Mouse (Mus musculus) adrenal gland, adult 18-20 months (tissue): ENCODE data around the gene Lrrc4b. TPM values are rescaled to one million over a fixed set of nuclear protein-coding genes. Genes with fewer than 3 reads are reported as not detected.

Experiments
- DNase-seq, 2 experiments: peaks; one replicate each; pipeline ENCODE4 v3.0.0; 2021 to 2022; ENCODE audit warnings: low spot score in 2 of 2
- long read RNA-seq, 2 experiments: library from polyadenylated mRNA; stranded (forward); transcript quantifications; one replicate each; pipeline ENCODE4 v2.0.0; 2021
- total RNA-seq, 2 experiments: library from RNA; stranded (reverse); gene quantifications; 1 replicate in 1 of 2; 2 replicates in 1 of 2; pipeline ENCODE4 v1.2.3; 2021

Gene Lrrc4b
- total RNA-seq: 1 to 10 TPM; 5.0 to 7.3 TPM
- long read RNA-seq, experiment 1, partial matches to known transcripts: 1 of 2 reads
- long read RNA-seq, experiment 1, other reads (novel, unspliced or antisense): 0 of 2 reads
- long read RNA-seq, experiment 2, partial matches to known transcripts: 6 of 9 reads
- long read RNA-seq, experiment 2, other reads (novel, unspliced or antisense): 2 of 9 reads

- DNase-seq: no peak
These were observed at the start of gene Lrrc4b for GRCm38 (mm10) chr7:44428968-44429521. Gene Lrrc4b (plus strand): TSS chr7:44429018.

DNA sequence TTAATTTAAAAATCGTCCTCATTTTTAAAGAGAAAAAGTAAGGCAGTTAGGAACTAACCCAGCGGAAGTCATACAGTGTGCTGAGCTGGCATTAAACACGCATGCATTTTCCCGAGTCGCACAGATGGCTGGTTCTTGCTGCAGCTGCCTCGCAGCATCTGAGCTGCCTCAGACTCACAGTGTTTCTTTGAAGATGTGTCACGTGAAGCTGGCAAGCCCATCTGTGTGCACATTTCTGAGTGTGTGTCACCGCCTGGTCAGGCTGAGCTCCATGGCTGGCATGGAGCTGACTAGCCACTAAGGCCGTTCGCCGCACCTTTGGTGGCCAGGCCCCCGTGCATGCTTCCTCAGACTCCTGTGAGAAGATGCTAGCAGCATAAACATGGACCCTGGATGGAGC, 46.3 kb upstream of the Lrrc4b start:
- no peak for DNase-seq

DNA sequence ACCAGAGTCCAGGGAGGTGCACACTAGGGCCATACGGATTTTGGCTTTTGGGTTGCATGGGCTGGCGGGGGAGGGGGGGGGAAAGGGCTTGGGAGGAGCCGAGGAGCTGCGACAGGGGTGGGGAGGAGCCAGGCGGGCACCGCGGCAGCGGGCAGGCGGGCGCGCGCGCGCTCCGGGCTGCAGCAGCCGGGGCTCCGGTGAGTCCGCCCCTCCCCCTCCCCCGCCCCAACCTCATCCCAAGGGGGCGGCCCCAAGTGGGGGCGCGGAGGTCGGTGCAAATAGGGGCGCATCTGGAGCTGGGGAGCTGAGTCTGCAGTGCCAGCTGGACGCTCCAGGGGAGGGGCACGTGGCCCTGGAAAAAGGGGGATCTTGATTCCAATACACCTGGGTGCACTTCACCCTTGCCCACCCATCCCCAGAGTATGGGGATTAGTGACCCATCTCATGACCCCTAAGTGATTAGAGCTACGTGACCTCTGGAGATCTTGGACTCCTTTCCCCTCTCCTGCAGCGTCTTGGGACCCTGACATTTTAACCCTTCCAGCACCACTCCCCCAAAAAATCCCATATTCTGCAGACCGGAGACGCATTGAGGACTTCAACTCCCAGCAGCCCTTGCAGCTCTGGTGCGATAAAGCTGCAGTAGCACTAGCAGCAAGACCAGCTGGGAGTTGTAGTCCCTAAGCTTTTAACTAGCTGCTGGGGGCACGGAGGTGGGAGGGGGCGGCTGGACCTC, 44.7 kb upstream of the Lrrc4b start, which contains the start of gene Syt3:
TSS of gene Syt3 (plus strand) at position 123 of the 736 bp plus-strand sequence.
- DNase-seq: peak; percentile 54 to 55

DNA sequence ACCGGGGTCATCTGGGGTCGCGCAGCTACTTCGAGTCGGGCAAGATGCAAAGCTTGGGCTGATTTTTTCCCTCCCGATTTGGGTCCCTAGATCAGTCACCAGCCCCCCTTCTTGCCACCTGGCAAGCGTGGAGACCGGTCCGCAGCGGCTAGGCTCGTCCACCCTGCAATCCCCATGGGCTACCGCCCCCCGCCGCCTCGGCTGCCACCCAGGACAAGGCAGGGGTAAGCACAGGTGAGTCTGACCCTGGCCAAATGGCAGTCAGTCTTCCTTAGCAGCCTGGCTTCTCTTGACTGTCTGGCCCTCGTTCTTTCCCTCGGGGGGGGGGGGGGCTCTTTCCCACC, 44.1 kb upstream of the Lrrc4b start:
- no peak for DNase-seq

- DNase-seq: no peak
These were observed 43.1 kb upstream of the Lrrc4b start, which contains the start of gene 1700008O03Rik for GRCm38 (mm10) chr7:44385720-44386119. Gene 1700008O03Rik (minus strand): TSS chr7:44385820.

GRCm38 (mm10) chr7:44391831-44392230, 37.0 kb upstream of the Lrrc4b start:
- DNase-seq: no peak

DNA sequence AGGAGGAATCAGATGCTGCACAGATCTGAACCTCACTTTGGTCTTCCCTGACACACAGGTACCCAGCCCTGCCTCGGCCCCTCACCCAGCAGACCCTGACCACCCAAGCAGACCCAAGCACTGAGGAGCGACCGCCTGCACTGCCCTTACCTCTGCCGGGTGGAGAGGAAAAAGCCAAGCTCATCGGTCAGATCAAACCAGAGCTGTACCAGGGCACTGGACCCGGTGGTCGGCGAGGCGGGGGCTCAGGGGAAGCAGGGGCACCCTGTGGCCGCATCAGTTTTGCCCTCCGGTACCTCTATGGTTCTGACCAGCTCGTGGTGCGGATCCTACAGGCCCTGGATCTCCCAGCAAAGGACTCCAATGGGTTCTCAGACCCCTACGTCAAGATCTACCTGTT, 36.5 kb upstream of the Lrrc4b start:
- DNase-seq: no peak

DNA sequence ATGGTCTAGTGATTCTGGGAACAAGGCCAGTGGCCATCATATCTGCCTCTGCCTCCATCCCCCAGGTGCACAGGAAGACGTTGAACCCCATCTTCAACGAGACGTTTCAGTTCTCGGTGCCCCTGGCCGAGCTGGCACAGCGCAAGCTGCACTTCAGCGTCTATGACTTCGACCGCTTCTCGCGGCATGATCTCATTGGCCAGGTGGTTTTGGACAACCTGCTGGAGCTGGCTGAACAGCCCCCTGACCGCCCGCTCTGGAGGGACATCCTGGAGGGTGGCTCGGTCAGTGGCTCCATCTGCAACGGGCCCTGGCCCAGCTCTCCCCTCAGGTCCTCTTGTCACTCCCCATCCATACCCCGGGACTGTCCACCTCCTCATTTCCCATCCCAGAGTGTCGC, 35.5 kb upstream of the Lrrc4b start:
- no peak for DNase-seq

DNA sequence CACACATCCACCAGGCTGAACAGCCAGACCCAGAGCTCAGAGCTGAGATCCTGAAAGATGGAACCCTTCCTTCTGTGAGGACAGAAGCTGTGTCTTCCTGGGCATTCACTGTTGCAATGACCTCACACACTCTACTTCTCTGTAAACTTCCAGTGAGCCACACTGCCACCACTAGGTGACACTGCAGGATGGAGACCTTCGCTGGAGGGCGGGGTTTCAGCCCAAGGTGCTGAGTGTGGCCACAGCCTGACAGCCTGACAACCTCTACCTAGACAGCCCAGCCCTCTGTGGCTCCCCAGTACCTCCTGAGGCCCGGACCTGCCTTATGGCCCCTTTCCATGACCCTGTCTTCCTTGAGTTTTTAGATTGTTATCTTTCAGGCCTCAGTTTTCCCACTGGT, 30.2 kb upstream of the Lrrc4b start:
- no peak for DNase-seq

DNA sequence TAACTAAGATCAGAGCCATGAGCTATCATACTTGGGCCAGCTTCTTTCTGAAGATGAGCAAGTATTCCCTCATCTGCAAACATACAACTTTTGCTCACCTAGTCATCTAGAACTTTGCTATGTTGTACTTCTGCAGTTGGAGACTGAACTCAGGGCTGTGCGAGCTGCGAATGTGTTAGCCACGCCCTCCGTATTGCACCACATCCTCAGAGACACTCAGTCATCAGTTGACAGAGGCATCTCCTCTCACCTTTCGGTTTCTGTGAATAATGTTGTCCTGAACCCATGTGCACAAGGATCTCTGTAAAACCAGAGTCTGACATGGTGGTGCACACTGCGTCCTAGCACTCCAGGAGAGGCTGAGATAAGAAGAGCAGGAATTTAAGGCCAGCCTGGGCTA, 27.1 kb upstream of the Lrrc4b start:
- DNase-seq: no peak

DNA sequence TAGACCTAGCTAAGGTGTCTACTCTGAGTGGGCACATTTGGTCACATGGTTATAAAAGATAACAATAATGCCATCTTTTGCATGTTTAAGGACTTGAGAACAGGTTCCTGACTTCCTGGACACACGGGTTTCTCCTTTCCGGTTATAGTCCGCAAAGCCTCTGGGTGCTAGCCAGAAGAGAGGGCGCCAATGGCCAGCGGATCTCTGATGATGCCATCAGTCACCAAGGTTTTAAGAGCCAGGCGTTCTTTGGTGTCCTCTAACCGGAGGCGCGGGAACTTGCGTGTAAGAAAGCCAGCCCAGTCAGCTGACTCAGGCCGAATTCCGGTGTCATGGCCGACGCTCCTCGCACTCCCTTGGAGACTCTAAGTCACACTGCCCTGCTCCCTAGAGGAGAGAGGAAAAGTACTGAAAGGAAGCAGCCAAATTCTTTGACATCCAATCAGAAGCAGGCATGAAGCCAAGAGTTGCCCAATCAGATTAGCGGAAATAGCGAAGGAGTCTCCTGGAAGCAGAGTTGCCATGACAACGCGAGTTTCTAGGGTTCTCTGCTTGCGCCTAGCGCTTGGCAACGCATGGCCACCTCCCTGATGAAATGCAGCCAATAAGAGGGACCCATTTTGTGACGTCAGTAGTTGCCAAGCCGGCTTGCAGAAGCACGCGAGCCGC, 23.3 kb upstream of the Lrrc4b start:
- DNase-seq: peak; percentile 60 to 67

DNA sequence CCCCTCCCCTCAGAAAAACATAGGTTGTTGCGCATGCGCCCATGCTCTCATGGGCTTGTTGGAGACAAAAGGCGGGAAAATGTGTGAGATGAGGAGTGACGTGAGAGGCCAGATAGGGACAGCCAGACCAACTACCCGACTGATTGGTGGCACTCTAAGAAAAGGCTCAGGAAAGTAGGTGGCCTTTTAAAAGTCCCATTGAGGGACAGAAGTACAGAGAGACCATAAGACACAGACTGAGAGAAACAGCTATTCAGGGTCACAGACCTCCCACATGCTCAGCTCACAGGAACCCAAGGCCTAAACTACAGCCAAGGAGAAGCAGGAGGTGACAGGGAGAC, 22.8 kb upstream of the Lrrc4b start:
- DNase-seq: no peak

DNA sequence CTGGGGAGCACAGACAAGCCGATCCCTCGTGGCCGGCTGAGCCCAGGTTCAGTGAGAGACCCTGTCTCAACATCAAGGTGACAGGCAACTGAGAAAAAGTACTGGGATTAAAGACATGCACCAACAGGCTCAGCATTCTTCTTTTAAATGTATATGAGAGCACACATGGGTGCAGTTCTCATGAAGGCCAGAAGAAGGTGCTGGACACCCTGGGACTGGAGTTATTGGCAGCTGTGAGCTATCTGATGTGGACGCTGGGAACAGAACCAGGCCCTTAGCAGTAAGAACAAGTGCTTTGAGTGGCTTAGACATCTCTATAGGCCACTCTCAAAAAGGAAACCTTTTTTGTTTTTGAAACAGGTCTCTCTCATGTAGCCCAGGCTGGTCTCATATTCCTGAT, 17.7 kb upstream of the Lrrc4b start:
- DNase-seq: no peak

- DNase-seq: no peak
These were observed 15.5 kb upstream of the Lrrc4b start for GRCm38 (mm10) chr7:44413307-44413706.

DNA sequence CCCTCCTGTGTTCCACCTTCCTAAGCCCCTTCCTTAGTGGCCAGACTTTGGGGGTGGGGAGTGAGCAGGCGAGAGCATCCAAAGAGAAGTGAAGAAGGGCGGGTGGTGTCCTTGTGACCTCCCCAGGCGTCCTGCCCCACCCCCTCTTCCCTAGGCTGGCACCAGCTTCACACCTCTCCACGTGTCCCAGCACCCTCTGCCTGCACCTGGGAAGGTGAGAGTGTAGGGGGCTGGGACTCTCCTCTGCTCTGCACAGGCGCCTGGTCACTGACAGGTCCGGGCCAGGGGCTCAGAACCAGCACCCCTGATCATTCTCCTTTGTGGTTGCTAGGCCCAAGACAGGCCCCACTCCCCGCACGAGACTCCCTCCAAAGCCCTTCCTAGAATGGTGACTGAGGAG, 1.2 kb upstream of the Lrrc4b start:
- DNase-seq: no peak

GRCm38 (mm10) chr7:44428171-44428950, 457 bp upstream of the Lrrc4b start:
- no peak for DNase-seq

GRCm38 (mm10) chr7:44429534-44430488, 993 bp downstream of the Lrrc4b start:
- no peak for DNase-seq

- no peak for DNase-seq
These were observed 3.7 kb downstream of the Lrrc4b start for GRCm38 (mm10) chr7:44432550-44432949.

DNA sequence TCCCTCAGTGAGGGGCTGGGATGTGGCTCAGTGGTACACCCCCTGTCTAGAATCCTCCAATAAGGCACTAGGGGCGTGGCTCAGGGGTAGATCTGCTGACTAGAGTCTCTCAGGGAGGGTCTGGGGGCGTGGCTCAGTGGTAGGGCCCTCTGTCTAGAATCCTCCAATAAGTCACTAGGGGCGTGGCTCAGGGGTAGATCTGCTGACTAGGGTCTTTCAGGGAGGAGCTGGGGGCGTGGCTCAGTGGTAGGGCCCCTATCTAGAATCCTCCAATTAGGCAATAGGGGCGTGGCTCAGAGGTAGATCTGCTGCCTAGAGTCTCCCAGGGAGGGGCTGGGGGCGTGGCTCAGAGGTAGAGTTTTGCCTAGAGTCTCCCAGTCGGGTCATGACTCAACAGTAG, 4.6 kb downstream of the Lrrc4b start:
- no peak for DNase-seq

- DNase-seq: no peak
These were observed 5.3 kb downstream of the Lrrc4b start for GRCm38 (mm10) chr7:44434089-44434488.
